Mouse (Mus musculus): ENCODE data around the gene Pigt. TPM values are rescaled to one million over a fixed set of nuclear protein-coding genes. Genes with fewer than 3 reads are reported as not detected.
A peak's percentile ranks its signal among the peaks of the same experiment; 100 is the strongest.

The Pigt gene
- total RNA-seq, 2 experiments from 2014 or later: 27.2 to 33.5 TPM

GRCm38 (mm10) chr2:164494126-164494525 lies 3.2 kb upstream of the Pigt start:
- DNase-seq: no peak
- Histone ChIP-seq H3K4me3 (no peak overlapping the region), H3K27ac (no peak overlapping the region)
- intact Hi-C loops (cut with DNase I): no loop called here
- TF ChIP-seq CTCF (IDR thresholded peaks at IDR 0.05): no peak

DNA sequence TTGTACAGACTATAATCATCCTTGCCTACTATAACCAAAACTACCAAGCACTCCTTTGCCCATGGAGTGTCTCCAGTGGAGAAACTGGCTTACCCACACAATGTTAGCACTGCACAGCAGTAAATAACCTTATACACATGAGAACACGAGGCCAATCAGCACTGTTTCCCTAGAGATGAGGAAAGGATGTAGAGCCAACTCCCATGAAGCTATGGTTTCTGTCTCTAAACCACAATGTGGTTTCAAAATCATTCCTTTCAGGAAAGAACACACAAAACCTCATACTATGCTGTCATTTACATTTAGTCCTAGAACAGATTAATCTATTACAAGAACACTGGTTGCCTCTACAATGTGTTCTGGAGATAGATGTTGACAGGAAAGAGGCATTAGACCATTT lies 989 bp upstream of the Pigt start:
- no peak for TF ChIP-seq CTCF (IDR thresholded peaks at IDR 0.05)
- H3K4me3 ChIP-seq: peak overlapping the region; percentile 96
- intact Hi-C loops (cut with DNase I): loop anchor here (5.0 kb wide), 1 partner anchor 34 kb away; the partner anchor contains the start of gene Gm20458
- no peak for DNase-seq
- H3K27ac ChIP-seq: no peak overlapping the region

DNA sequence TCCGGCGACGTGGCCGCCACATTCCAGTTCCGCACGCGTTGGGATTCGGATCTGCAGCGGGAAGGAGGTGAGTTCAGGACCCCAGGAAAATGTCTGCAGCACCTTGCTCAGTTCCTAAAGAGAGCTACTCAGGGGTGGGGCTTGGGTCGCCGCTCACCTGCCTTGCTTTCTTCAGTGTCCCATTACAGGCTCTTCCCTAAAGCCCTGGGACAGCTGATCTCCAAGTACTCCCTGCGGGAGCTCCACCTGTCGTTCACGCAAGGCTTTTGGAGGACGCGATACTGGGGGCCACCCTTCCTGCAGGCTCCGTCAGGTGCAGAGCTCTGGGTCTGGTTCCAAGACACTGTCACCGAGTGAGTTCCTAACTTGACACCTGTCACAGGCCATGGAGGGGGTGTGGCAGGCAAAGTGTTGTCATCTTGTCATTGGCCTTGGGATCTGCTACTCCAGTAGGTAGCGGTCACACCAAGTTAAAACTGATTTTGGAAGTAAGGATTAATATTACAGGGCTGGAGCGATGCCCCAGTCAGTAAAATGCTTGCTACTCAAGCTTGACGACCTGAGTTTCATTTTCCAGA lies 460 bp downstream of the Pigt start:
- intact Hi-C loops (cut with DNase I): loop anchor here (5.0 kb wide), 1 partner anchor 35 kb away; the partner anchor contains the start of gene Gm20458
- H3K27ac ChIP-seq: peak overlapping the region; percentile 95
- DNase-seq: no peak
- peak overlapping the region; percentile 96 for H3K4me3 ChIP-seq
- TF ChIP-seq CTCF (IDR thresholded peaks at IDR 0.05): no peak

DNA sequence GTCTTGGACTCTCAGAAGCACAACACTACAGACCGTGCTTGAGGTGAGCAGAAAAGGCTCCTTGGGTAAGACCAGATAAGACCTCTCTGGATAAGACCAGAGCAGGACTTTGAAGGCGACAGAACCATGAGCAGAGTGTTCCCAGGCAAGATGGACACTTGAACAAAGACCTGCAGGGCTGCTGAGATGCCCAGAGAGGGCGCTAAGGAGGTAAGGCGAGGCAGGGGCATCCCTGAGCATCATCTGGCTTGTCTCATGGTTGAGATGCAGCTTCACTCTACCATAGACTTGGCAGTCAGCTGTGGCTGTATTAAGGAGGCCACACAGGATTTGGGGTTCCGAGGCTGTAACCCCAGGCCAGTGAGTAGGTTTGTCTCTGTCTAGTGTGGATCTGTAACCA lies 2.0 kb downstream of the Pigt start:
- Histone ChIP-seq H3K27ac (no peak overlapping the region), H3K4me3 (no peak overlapping the region)
- DNase-seq: no peak
- peak; percentile 22; the same call in 1 of the 2 replicates for TF ChIP-seq CTCF (IDR thresholded peaks at IDR 0.05)
- intact Hi-C loops (cut with DNase I): loop anchor here (5.0 kb wide), 1 partner anchor 37 kb away; the partner anchor contains the start of gene Gm20458

DNA sequence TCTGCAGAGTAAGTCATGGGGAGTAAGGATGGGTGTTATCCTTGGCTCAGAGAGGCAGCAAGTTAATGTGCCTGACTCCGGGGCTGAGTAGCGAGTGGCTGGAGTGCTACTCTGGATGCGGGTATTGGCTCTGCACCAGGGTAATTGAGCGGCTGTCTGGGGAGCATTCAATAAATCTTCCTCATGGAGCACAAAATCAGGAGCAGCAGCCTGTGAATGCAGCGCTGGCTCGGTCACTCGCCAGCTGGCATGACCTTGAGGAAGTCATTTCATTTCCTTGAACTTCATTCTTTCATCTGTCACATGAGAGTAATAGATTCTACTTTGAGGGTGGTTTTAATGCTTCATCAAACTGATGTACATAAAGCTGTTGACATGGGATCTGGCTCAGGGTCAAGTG lies 3.2 kb downstream of the Pigt start:
- H3K27ac ChIP-seq: no peak overlapping the region
- H3K4me3 ChIP-seq: no peak overlapping the region
- no peak for TF ChIP-seq CTCF (IDR thresholded peaks at IDR 0.05)
- intact Hi-C loops (cut with DNase I): no loop called here
- DNase-seq: no peak

DNA sequence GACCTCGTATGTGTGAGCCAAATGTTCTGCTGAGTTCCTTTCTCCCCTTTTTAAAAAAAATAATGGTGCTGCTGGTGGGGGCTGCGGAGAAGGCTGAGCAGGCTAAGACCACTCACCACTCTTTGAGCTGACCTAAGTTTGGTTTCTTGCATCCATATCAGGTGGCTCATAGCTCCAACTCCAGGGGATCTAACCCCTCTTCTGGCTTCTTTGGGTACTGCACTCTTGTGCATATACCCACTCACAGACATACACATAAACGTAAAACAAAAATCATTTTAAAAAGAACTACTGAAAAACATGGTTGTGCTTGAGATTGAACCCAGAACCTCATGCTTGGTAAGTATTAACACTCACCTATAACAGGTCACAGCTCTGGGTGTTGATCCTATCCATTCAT lies 7.6 kb downstream of the Pigt start:
- intact Hi-C loops (cut with DNase I): no loop called here
- no peak overlapping the region for H3K27ac ChIP-seq
- H3K4me3 ChIP-seq: no peak overlapping the region
- DNase-seq: no peak
- peak; percentile 13; the same call in 1 of the 2 replicates for TF ChIP-seq CTCF (IDR thresholded peaks at IDR 0.05)

GRCm38 (mm10) chr2:164505619-164506347 lies 8.5 kb downstream of the Pigt start:
- no peak for DNase-seq
- H3K27ac ChIP-seq: no peak overlapping the region
- intact Hi-C loops (cut with DNase I): no loop called here
- 0 out of 2 replicates have a peak, but pooled peaks have one; percentile 2 for TF ChIP-seq CTCF (IDR thresholded peaks at IDR 0.05)
- H3K4me3 ChIP-seq: no peak overlapping the region

- Histone ChIP-seq H3K4me3 (no peak overlapping the region), H3K27ac (no peak overlapping the region)
- no peak for DNase-seq
- TF ChIP-seq CTCF (IDR thresholded peaks at IDR 0.05): no peak
- intact Hi-C loops (cut with DNase I): no loop called here
Observed at GRCm38 (mm10) chr2:164507811-164508210, 10.5 kb downstream of the Pigt start.

DNA sequence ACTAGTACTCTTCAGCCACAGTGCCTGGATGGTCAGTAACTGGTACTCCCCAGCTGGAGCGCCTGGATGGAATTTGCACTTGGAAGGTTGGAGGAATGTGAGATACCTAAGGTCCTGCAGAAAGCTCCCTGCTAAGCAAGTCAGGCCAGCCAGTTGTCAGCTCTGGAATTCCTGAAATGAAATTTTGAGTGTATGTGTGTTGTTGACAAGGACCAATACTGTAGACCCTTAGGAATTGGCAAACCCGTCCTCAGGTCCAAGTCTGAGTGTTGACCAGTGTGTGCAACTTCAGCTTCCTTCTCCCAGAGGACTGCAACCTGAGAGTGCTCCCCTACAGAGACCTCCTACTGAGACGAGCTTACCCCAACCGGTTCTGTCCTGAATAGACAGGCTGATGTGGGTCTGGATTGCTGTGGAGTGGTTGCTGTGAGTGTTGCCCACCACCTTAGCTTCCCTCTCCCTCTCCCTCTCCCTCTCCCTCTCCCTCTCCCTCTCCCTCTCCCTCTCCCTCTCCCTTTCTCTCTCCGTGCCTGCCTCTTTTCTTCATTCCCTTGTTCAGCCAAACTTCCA lies 13.4 kb downstream of the Pigt start:
- no peak for DNase-seq
- no peak for TF ChIP-seq CTCF (IDR thresholded peaks at IDR 0.05)
- no peak overlapping the region for H3K4me3 ChIP-seq
- intact Hi-C loops (cut with DNase I): no loop called here
- H3K27ac ChIP-seq: 0 out of 2 replicates have a peak overlapping the region, but pooled peaks have one; percentile 20

DNA sequence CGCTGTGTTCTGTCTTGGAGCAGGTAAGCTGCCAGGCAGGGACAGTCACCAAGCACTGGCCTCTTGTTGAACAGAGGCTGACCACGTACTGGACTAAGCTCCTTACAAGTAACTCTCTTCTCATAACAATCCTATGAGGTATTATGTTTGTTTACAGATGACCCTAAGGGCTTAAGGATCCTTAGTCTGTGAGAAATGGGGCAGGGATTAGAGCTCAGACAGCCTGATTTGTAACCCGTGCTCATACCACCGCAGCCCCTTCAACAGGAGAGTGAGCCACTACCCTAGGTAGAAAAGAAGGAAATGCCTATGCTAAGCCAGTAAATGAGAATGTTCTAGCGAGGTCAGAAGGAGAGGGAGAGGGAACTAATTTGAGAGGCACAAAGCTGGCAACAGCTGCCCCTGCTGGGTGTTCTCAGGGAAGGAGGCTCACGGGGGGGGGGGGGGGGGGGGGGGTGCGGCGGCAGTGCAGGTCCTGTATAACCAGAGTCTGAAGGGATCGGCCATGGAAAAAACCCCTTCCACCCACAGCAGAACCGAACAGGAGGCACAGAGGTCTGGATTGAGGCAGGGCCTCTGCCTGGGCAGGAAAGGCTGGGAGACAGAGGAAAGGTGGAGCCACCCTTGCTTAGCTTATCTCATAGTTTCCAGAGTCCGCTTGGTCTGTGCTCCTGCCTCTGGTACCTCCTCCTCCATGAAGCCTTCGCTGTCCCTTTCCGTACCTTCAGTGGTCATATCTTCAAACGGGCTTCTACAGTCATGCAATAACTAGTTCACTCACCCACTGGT lies 15.0 kb downstream of the Pigt start:
- H3K27ac ChIP-seq: peak overlapping the region; percentile 79
- H3K4me3 ChIP-seq: no peak overlapping the region
- no peak for TF ChIP-seq CTCF (IDR thresholded peaks at IDR 0.05)
- intact Hi-C loops (cut with DNase I): no loop called here
- no peak for DNase-seq

DNA sequence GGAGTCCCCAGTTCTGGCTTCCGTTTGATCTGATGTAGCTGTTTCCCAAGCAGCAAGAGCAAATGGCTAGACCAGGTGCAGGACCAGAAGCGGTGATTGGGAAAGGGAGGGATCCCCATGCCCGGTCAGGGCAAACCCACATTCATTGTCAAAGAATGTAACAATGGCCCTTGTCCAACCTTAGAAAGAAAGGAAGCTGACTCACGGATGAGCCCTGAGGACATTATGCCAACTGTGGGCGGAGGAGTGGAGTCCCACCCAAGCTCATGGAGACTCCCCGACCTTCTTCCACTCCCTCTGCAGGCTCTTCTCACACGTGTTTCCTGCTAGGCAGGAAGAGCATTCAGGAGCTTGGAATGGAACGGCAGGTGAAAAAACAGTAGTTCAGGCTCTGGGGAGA lies 16.1 kb downstream of the Pigt start:
- intact Hi-C loops (cut with DNase I): no loop called here
- no peak overlapping the region for H3K4me3 ChIP-seq
- H3K27ac ChIP-seq: peak overlapping the region; percentile 79
- no peak for DNase-seq
- TF ChIP-seq CTCF (IDR thresholded peaks at IDR 0.05): no peak

DNA sequence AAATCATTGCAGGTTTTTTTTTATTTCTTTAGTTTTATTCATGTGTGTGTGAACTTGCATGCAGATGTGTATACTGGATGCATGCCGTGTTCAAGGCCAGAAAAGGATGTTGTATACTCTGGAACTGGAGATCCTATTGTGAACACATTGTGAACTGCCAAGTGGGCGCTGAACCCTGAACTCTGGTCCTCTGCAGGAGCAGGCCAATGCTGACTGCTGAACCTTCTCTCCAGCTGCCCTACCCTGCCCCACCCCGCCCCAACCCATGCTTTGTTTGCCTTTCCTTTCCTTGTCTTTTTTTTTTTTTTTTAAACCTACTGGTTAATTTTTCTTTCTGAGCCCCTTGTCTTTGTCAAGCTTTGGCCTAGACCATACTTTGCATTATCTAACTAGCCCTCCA lies 17.6 kb downstream of the Pigt start:
- H3K4me3 ChIP-seq: no peak overlapping the region
- no peak for DNase-seq

More for the DNA sequence above, 17.6 kb downstream of the Pigt start:
- H3K27ac ChIP-seq: no peak overlapping the region
- TF ChIP-seq CTCF (IDR thresholded peaks at IDR 0.05): no peak
- intact Hi-C loops (cut with DNase I): no loop called here

Measured in gastrocnemius, adult 2 months (tissue).